In the genomic region with DNA sequence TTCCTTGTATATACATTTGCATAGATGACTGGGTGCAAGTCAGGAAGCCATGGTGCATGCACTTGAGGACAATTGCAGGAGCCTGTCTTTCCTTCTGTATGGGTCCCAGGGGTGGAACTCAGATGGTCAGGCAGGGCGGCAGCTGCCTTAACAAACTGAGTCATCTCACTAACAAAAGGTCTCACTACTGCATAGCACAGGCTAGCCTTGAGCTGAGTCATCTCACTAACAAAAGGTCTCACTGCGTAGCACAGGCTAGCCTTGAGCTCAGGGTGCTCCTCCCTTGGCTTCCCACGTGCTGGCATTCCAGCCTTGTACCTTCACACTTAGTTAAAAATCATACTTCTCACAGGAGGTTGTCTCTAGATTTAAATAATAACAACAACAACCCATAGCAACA, we compare ENCODE assay signal across 19 mouse cellular contexts. TPM values are rescaled to one million over a fixed set of nuclear protein-coding genes. Genes with fewer than 3 reads are reported as not detected.
A peak's percentile ranks its signal among the peaks of the same experiment; 100 is the strongest.
DNase-seq lines count a peak whose midpoint lies in the region; ATAC-seq lines count a peak whose summit lies in the region.
"Had no signal": no experiment of that assay in that cellular context is flagged by ENCODE, and none has a peak within 500 bp of the region (broad histone marks: within the 10 kb centered on the region; RNA-seq: fewer than 3 reads in every experiment).

No protein-coding gene starts in this region.

- DNase-seq in intestine, embryonic 14.5 days (ENCODE audit: low spot score), result peak; percentile 24
- DNase-seq in thymus, postnatal 4 days, result peak; percentile 1
- DNase-seq in thymus, postnatal 14 days, result no peak
- DNase-seq in R1 (ENCODE audit: low read depth, low spot score), result peak; percentile 87
- no peak for DNase-seq in gastrocnemius, adult 18-20 months (ENCODE audit: low spot score)
- DNase-seq: adrenal gland, adult 2 months; adrenal gland, postnatal 25 days; cerebellum, adult 18-20 months; cerebellum, adult 9-11 months; cerebellum, postnatal 36 days; gastrocnemius, postnatal 36 days; heart, postnatal 10 days had no signal

- 97% methylated on average over 3 of the region's 3 CpGs for WGBS in intestine, embryonic 14.5 days
- 96% methylated on average over 3 of the region's 3 CpGs for whole genome bisulfite sequencing in intestine, embryonic 15.5 days

- H3K27me3 ChIP-seq in intestine, embryonic 14.5 days (replicated peaks; ENCODE audit: control insufficient read depth, insufficient read depth, low read length), result no peaks in the 10 kb centered on the region
- no peaks in the 10 kb centered on the region for H3K27me3 ChIP-seq in intestine, embryonic 15.5 days (replicated peaks)
- H3K27me3 ChIP-seq: CH12.LX; embryonic facial prominence, embryonic 13.5 days; forebrain, embryonic 13.5 days had no signal

- ATAC-seq in intestine, embryonic 14.5 days (replicated peaks; ENCODE audit: low FRiP score, low TSS enrichment, low read depth), result no peak
- ATAC-seq in intestine, embryonic 15.5 days, result no peak
- ATAC-seq: forebrain, embryonic 13.5 days had no signal

- H3K4me3 ChIP-seq in intestine, embryonic 14.5 days (ENCODE audit: low read depth, low read length), result no peak overlapping the region
- H3K4me3 ChIP-seq in intestine, embryonic 15.5 days (replicated peaks), result no peak overlapping the region
- H3K4me3 ChIP-seq: embryonic facial prominence, embryonic 13.5 days; forebrain, embryonic 13.5 days; heart, embryonic 10.5 days had no signal

- H3K4me2 ChIP-seq in intestine, embryonic 14.5 days (ENCODE audit: low read length), result no peak overlapping the region
- H3K4me2 ChIP-seq in intestine, embryonic 15.5 days (replicated peaks), result no peak overlapping the region
- H3K4me2 ChIP-seq: embryonic facial prominence, embryonic 13.5 days; forebrain, embryonic 13.5 days; hindbrain, embryonic 14.5 days had no signal

- H3K9me3 ChIP-seq in intestine, embryonic 14.5 days (ENCODE audit: control insufficient read depth, low read length), result no peaks in the 10 kb centered on the region
- no peaks in the 10 kb centered on the region for H3K9me3 ChIP-seq in intestine, embryonic 15.5 days
- H3K9me3 ChIP-seq: forebrain, embryonic 13.5 days; G1E; heart, embryonic 10.5 days had no signal

- no peak overlapping the region for H3K27ac ChIP-seq in intestine, embryonic 14.5 days (ENCODE audit: low read depth)
- no peak overlapping the region for H3K27ac ChIP-seq in intestine, embryonic 15.5 days
- H3K27ac ChIP-seq: embryonic facial prominence, embryonic 13.5 days; forebrain, embryonic 13.5 days; heart, embryonic 10.5 days; hindbrain, embryonic 14.5 days had no signal

- H3K36me3 ChIP-seq in intestine, embryonic 14.5 days (ENCODE audit: control insufficient read depth, insufficient read depth, low read length), result peaks cover 63% of the 10 kb centered on the region
- peaks cover 22% of the 10 kb centered on the region for H3K36me3 ChIP-seq in intestine, embryonic 15.5 days

- H3K4me1 ChIP-seq in intestine, embryonic 14.5 days (replicated peaks; ENCODE audit: control insufficient read depth, insufficient read depth, low read length), result no peaks in the 10 kb centered on the region
- no peaks in the 10 kb centered on the region for H3K4me1 ChIP-seq in intestine, embryonic 15.5 days (replicated peaks)
- H3K4me1 ChIP-seq: embryonic facial prominence, embryonic 13.5 days; forebrain, embryonic 13.5 days; heart, embryonic 10.5 days had no signal

- no peak overlapping the region for H3K9ac ChIP-seq in intestine, embryonic 14.5 days (ENCODE audit: low read length)
- H3K9ac ChIP-seq in intestine, embryonic 15.5 days, result no peak overlapping the region
- H3K9ac ChIP-seq: embryonic facial prominence, embryonic 13.5 days; forebrain, embryonic 13.5 days; hindbrain, embryonic 14.5 days had no signal

RNA-seq across cellular contexts. Expression of a gene that starts 34.3 kb away (rescaled TPM):
- 5.8 and 6.7 TPM in 2 replicates for polyA plus RNA-seq in intestine, embryonic 14.5 days (2014; fragmentation: Nextera tagmentation; extraction: Ambion mirVana)
- polyA plus RNA-seq in intestine, embryonic 15.5 days (2015; fragmentation: Nextera tagmentation; extraction: Ambion mirVana), result 3.5 and 3.9 TPM in 2 replicates
- 1 to 10 TPM; 4.6 to 7.1 TPM for total RNA-seq in gastrocnemius, adult 18-20 months (2021)

Comparison
In these comparisons a context has a peak if more than half of its experiments do, and no peak if none do; other contexts are left out.
1. DNase-seq: peak in intestine, embryonic 14.5 days (single experiment), thymus, postnatal 4 days (single experiment) and R1 (single experiment); none in thymus, postnatal 14 days (single experiment) and gastrocnemius, adult 18-20 months (single experiment).